Mouse (Mus musculus) G1E-ER4 (cell line): ENCODE data around the gene Snai1. TPM values are rescaled to one million over a fixed set of nuclear protein-coding genes. Genes with fewer than 3 reads are reported as not detected.

Experiments
- GATA1 ChIP-seq: IDR thresholded peaks from one replicate; pipeline ENCODE4 v1.8.0; 2012; ENCODE audit warnings: low read length, inconsistent platforms
- polyA plus RNA-seq: library from polyadenylated mRNA; stranded (reverse); fragments of >175 nt; gene quantifications from 2 replicates; pipeline ENCODE4 v1.2.3, GENCODE M21; 2012

Snai1 gene
- polyA plus RNA-seq: not detected in 2 replicates

DNA sequence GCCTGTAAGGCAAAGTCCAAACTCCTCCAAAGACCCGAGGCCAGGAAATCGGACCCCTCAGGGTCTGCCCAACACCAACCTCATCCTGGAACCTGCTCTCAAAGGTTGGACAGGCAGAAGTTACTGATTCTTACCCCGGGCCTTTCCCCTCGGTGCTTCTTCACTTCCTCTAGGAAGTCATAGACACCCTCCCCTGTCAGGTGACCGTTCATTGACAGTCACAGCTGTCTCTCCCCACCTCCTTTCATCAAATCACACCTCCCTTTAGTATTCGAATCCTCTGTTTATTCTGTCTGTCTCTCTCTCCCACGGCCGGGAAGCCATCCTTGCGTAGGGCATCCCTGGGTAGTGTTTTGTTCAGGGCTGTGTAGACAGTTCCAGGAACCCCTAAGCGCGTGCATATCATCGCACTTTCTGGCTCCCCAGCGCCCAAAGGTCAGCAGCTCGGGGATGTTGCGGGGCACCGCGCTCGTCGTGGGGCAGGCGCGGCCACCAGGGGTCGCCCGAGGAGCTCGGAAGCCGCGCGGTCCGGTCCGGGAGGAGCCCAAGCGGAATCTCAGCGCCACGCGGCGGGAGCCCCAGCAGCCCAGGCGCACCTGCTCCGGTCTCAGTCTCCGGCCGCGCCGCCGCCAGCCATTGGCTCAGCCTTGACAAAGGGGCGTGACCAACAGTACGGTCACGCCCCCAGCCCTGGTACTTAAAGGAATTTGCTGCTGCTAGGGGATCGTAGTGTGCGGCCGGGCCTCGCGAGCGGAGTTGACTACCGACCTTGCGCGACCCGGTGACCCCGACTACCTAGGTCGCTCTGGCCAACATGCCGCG lies at the start of gene Snai1:
Snai1 (plus strand) TSS at position 720 of the 822 bp plus-strand sequence.
- no peak for TF ChIP-seq GATA1

DNA sequence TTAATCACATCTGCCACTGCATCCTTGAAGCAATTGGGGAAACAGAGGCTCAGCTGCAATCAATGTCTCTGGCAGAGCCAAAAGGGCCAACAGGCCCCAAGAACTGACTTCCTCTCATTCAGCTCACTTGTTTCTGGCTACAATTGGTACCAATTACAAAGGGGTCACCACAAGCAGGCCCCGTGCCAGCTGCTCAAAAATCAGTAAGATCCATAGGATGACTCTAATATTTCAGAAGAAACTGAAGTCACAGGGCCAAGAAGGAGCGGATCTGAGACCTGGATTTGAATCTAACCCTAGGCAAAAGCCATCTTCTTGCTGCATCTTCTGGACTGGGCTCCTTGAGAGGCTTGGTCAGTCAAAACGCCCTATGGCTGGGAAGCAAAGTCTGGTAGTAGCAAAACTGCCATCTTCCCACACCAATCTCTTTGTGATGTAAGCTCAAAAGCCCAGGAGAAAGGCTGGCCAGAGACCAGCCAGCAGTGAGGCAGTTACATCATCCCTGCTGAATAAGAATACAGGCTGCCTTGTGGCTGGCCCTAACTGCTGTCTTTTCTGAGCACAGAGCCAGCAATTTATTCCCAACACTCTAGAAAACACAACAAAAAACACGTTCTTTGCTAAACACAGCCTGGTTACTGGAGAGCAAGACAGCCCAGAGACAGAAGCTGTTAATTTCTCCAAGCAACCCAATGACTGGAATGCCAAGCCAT lies 47.0 kb upstream of the Snai1 start:
- TF ChIP-seq GATA1: no peak

GRCm38 (mm10) chr2:167491757-167492708 lies 46.0 kb upstream of the Snai1 start, which contains the start of gene Rnf114:
Gene Rnf114, plus strand, starts transcription at chr2:167492645.
- no peak for TF ChIP-seq GATA1

DNA sequence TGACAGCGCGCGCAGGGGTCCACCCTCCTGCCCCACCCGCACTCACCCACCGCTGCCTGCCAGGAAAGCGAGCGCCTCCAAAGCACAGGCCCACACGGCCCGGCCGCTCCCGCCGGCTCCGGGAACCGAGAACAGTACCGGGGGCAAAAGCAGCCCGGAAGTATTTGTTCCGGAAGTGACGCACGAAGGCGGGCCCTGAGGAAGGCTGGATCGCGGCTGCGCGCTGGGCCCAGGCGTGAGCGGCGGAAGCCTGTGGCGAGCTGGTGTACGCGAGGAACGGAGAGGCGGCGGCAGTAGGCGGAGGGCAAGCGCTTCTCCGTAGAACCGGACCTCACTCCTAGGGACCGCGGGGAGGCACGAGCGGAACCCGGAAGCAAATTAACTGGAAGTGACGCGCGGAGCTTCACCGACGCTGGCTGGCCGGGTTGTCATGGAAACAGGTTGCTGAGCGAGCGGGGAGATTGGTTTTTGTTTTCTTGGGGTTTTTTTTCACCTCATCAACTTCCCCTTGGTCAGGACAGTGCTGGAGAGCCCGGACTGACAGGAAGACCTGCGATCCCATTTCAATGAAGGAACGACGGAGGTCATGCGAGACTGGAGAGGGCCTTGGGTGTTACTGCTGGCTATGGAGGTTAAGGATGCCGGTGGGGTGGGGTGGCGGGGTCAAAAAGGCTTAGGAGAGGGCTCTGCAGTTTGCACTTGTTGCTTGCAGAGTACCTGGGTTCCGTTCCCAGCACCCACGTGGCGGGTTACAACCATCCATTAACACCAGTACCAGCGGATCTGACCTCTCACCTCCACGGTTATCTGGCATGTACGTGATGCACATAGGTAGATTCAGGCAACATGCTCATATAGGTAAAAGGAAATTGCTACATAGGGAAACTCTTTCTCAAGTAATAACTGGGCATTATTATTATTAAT lies 45.0 kb upstream of the Snai1 start, which contains the start of gene Spata2:
Spata2 (minus strand) TSS at position 175 of the 924 bp plus-strand sequence.
- TF ChIP-seq GATA1: no peak

DNA sequence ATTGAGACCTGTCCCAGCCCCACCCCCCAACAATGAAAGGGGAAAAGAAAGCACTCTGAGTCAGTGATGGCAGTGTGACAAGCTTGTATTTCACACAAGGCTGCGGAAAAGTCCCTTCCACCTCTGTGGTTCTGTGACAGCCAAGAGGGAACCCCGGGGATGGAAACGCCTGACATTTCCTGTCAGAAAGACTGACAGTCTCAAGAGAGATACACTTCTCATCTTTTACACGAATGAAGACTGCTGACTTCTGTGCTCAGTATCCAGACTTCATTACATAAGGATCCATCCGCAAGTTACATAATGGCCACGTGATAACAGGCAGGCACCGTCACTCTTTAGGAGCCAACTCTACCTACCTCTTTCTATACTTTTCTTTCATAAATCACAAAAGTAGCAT lies 41.6 kb upstream of the Snai1 start:
- no peak for TF ChIP-seq GATA1

- TF ChIP-seq GATA1: no peak
Measured at GRCm38 (mm10) chr2:167497272-167497671, 40.7 kb upstream of the Snai1 start.

- TF ChIP-seq GATA1: no peak
Measured at GRCm38 (mm10) chr2:167502554-167503252, 35.3 kb upstream of the Snai1 start.

GRCm38 (mm10) chr2:167503253-167503895 lies 34.6 kb upstream of the Snai1 start:
- no peak for TF ChIP-seq GATA1

DNA sequence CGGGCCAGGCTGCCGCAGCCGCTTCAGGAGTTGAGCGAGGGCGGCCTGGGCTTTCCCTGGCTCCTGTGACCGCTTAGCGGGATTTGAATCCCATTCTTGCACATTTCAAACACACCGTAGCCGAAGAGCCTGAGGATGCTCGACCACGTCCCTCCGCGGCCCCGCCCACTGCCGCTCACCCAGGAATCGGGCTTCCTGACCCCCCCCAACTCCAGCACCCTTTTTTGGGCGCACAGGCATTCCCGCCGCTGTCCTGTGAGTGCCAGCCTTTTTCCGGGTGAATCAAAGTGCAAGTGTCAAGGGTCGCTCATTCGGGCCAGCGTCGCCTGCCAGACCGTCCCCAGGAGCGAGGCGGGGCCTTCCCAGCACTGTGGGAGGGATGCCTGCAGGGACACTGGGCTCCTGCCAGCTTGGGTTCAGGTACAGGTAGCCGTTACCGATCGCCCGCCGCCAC lies 34.1 kb upstream of the Snai1 start:
- TF ChIP-seq GATA1: no peak

DNA sequence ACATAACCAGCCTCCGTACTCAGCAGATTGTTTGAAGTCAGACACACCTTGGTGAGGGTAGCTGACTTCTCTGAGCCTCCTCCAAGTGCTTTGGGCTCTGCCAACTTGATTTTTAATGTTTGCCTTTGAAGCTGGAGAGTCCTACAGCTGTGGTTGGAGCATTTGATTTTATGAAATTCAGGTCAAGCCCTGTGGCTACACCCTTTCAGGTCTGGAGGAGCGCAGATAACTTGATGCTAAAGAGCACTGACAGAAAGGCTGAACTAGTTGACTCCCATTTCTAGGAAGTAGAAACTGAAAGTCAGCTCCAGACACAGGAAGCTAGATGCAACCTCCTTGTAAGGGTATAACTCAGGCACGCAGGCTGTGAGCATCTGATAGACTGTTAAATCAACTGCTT lies 32.9 kb upstream of the Snai1 start:
- no peak for TF ChIP-seq GATA1

GRCm38 (mm10) chr2:167506546-167507260 lies 31.3 kb upstream of the Snai1 start:
- TF ChIP-seq GATA1: no peak

DNA sequence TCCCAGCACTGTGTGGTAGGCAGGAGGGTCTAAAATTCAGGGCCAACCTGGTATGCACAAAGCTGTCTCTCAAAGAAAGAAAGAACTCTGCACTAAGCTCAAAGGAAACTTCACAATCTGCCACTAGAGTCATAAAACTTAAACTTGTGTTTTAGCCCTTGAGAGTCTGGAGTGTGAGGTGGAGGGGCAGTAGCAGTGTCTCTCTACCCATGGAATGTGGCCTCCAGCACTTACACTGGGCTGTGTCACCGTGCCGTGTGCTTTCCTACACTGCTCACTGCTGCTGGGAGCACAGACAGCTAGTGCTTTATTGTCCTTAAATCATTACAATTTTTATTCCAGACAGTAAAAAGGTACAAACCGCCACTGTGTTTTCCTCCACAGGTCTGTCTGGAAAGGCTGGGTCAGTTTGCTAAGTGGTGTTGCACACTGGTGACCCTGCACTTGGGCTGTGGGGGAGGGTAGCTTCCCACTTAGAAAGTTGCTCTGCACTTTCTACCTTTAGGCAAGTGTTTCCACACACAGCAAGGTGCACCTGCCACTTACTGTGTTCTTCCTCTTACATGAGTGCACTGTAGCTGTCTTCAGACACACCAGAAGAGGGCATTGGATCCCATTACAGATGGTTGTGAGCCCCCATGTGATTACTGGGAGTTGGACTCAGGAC lies 30.1 kb upstream of the Snai1 start:
- TF ChIP-seq GATA1: no peak
